Mouse (Mus musculus): ENCODE results near the gene Epb42.

- TF ChIP-seq POLR2A (IDR thresholded peaks at IDR 0.05; ENCODE audit: borderline replicate concordance, control insufficient read depth, low read depth, low read length) (no peak), CTCF (IDR thresholded peaks at IDR 0.05; ENCODE audit: control insufficient read depth, insufficient read depth, low read length) (no peak)
Observed at GRCm38 (mm10) chr2:120991196-120991595, 45.7 kb downstream of the Epb42 start.
